Mouse (Mus musculus): ENCODE results near the gene Slc30a2.
"Not testable (repeated sequence)": the region's sequence is repeated elsewhere in the genome, so short reads cannot be mapped to it uniquely, and the experiment has no call there.

The Slc30a2 gene

DNA sequence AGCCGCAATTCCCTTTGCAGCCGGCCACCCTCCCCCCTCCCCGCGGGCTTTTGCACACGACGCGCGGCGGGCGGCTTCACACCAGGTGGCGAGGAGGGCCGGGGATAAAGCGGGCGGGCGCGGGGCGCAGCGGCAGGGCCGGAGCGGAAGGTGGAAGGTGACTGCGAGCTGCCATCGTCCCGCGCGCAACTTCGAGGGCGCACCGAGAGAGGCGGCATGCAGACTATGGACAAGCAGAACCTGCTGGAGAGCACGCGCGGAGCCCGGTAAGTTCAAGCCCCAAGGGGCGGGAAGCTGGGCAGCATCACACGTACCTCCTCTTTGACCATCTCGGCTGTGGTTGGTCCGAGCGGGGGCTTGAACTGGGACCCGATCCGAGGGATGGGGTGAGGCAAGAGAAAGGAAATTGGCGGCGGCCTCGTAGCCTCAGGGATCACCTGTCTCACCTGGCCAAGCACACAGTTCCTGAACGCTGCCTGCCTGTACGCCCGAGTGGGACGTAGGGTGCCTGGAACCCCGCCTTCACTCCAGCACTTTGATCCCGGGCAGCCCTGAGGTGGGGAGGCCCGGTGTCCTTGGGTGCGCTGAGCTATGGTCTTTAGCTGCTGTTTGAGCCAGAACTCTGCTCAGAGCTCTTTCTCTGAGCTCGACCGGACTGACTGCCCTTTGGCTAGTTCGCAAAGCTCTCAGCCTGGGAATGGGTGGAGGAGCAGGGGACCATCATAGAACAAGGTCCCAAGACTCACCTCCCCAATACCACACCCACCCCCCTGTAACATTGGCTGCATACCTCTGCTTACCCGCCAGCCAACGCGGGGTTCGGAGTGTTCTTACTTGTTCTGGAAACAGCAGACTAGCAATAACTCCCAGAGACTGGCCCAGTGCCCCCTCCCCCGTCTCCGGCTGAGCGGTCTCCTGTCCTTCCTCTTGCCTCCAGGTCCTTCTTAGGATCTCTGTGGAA lies at the start of gene Slc30a2:
Gene Slc30a2 (plus strand): TSS at position 111 of the 961 bp plus-strand sequence.
- no peak for DNase-seq

DNA sequence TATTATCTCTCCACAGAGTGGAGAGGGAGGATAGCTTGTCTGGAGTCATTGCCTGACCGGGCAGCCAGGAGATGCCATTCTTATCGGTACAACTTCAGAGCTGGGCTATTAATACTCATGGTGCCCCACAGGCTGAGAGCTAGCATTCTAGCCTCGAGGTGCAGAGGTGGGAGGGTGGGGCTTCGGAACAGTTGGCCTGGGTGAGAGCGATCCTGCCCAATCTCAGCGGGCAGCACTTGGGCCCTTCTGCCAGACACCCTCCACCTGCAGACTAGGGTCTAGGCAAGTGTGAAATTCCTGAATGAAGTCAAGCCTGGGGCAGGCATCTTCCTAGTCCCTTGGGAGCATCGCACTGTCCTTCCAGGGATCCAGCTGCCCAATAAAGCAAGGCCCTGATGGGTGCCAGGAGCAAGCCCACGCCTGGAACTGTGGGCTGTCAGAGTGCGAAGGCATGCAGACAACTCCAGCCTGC lies 49.3 kb upstream of the Slc30a2 start:
- no peak for DNase-seq

DNA sequence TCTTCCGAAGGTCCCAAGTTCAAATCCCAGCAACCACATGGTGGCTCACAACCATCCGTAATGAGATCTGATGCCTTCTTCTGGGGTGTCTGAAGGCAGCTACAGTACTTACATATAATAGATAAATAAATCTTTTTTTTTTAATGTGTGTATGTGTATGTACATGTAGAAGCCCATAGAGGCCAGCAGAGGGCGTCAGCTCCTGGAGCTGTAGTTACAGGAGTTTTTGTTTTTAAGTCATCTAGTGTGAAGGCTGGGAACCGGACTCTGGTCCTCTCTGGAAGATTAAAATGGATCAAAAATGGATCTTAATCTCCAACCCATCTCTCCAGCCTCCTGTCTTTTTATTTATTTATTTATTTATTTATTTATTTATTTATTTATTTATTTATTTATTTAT lies 46.9 kb upstream of the Slc30a2 start:
- not testable (repeated sequence) for DNase-seq

DNA sequence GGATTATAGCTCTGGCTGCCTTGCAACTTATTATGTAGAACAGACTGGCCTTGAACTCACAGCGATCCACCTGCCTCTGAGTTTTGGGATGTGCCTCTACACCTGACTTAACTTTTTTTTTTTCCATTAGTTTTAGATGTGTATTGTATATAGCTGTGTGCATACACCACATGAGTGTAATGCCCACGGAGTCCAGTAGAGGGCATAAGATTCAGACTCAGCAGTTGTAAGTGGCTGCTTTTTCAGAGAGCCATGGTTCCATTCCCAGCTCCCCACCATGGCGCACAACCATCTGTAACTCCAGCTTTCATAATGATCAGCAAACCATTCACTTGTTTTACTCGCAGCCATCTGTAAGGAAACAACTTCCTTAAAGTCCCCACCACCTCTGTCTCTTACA lies 46.5 kb upstream of the Slc30a2 start:
- no peak for DNase-seq

DNA sequence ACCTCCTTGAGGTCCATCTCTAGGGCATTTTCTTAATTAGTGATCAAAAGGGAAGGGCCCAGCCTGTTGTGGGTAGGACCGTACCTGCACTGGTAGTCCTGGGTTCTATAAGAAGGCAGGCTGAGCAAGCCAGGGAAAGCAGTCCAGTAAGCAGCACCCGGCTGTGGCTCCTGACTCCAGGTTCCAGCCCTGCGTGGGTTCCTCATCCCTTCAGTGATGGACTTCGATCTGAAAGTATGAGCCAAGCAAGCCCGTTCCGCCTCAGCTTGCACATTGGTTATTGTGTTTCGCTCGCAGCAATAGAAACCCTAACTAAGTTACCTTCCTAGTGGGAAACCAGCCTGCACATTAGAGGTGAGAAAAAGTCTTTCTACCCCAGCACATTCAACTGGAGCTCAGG lies 45.6 kb upstream of the Slc30a2 start:
- no peak for DNase-seq

DNA sequence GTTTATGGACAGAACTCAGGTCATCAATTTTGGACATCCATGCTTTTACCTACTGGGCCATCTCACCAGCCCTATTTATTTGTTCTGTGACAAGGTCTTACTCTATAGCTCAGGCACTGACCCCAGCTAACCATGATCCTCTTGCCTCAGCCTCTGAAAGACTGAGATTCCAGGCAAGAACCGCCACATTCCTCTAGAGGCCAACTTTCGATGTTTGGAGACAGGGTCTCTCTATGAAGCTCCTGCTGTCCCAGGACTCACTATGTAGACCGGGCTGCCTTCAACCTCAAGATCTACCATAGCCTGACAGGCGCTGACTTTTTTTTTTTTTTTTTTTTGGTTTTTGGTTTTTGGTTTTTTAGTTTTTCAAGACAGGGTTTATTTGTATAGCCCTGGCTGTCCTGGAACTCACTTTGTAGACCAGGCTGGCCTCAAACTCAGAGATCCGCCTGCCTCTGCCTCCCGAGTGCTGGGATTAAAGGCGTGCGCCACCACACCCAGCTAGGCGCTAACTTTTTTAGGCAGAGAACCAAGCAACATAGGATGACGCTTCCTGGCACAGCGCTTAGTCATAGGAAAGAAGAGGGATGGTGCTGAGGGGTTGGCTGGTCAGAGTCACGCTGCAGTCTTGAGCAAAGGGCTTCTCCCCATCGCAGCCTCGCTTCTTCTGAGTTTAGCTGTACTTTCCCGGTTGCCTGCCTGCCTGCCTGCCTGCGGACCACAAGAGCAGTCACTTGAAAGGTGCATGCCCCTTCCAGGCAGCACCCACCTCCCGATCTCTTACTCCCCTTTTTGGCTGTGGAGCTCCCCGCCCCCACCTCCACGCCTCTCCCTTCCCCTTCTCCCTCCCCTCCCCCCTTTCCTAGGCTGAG lies 44.1 kb upstream of the Slc30a2 start:
- DNase-seq, result no peak

DNA sequence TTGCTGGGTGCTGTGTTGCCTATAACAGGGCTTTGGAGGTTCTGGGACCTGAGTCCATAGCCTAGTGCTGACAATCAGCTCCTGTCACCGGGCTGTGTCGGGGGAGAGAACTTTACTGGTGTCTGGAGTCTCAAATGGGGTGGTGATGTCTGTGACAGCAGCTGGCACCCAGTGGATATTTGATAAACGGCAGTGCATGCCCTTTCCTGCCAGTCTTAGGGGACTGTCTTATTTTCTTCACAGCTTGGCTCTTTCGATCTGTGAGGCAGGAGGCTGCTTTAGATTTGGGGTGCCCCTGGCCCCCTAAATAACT lies 43.5 kb upstream of the Slc30a2 start:
- no peak for DNase-seq

DNA sequence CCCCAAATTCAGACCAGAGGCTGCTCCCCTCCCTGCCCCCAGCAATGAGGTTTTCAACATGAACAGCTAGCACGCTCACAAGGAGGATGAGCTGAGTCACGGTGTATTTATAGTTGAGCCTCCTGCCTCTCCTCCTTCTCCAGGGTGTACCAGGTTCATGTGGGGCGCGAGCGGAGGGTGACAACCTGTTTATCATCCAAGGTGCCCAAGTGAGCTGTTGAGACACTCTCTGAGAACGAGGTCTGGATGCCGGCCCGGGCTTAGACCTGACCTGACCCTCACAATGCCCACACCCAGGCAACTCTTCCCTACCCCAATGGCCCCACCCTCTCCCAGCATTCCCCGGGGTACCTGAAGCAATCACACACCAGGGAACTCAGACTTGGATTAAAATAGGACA lies 42.7 kb upstream of the Slc30a2 start:
- DNase-seq, result no peak

DNA sequence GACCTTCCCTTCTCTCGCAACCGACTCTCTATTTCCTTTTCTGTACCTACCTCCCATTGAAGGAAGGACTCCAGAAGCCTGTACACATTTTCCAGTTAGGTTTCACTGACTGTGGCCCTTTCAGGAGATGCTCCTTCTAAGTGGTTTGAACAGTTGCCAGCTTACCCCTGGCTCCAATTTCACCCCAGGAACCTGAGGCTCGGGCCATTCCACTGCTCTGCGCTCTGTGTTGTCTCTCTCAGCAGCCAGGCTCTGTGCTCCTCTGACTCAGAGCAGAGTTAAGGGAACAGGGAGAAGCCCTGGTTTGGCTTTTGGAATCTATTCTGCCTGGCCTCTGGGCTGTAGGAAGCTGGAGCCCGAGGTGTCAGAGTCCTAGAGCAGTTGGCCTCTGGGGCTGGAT lies 40.9 kb upstream of the Slc30a2 start:
- DNase-seq, result no peak

DNA sequence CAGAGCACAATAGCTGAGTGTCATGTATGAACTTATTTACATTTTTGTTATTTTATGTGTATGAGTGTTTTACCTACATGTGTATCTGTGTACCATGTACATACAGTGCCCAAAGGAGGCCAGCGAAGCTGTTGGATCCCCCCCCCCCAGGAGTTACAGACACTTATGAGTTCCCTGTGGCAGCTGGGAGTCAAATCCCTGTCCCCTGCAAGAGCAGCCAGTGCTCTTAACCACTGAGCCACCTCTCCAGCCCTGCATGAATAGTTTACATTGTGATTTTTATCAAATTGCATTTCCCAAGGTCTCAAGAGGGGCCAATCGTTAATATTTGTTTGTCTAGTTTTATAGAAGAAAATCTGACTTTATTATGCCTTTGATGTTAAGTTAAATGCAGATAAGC lies 36.0 kb upstream of the Slc30a2 start:
- no peak for DNase-seq

DNA sequence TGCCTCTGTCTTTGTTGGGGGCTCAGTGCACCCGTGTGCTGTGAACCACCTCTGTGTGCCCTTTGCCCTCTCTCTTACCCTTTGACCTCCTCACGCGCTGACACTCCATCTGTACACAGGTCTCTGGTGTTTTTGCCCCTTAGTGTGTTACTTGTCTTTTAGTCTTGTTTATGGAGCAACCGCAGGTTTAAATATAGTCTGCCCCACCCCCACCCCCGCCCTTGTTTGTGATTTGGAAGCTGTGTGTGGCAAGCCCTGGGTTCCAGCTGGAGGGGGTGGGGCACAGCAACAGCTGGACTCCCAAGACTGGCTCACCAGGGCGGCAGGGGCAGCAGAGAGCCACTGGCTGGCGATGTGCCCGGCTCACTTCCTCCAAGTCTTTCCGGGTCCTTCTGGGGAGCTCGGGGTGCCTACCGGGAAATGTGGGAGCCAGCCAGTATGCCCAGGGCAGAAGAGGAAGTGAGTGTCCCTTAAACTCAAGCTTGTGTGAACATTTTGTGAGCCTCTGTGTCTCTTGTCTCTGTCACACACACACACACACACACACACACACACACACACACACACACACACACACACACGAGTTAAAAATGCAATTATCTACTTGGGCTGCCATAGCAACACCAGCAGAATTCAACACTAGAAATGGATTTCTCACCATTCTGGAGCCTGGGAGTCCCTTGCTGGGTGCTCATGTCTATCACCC lies 35.5 kb upstream of the Slc30a2 start:
- peak; percentile 31 to 33 for DNase-seq

DNA sequence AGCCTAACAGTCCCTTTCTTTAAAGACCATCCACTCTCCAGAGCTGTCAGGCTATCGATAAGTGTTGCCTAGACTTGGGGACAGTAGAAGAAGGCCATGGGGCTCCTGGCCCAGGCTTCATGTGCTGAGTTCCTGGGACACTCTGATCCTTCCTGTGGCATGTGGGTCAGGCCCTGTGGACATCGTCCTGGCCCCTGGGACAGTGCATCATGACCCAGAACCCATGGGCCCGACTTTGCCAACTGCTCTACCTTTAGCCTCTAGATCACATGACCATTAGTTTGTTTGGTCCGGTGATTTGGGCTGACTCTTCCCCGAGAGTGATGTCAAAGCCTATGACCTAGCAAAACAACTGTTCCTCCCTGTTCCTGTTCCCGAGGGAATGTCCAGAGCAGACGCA lies 32.9 kb upstream of the Slc30a2 start:
- DNase-seq, result no peak

DNA sequence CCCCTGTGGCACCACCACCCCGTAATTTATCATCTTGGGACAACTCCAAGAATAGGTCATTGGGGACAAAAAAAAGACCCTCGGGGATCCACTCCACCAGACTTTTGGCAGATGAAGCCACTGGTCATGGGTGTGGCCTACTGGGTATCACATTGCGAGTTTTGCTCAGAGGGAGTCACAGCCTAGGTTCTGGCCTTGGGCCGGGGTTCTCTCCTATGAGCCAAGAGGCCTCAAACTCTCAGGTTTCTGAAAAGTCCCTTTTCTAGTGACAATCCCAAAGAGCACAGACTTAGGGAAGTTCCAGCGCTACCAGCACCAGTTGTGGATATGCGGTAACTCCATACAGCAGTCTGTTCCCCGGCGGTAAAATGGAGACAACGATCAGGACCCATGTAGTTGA lies 32.3 kb upstream of the Slc30a2 start:
- no peak for DNase-seq

DNA sequence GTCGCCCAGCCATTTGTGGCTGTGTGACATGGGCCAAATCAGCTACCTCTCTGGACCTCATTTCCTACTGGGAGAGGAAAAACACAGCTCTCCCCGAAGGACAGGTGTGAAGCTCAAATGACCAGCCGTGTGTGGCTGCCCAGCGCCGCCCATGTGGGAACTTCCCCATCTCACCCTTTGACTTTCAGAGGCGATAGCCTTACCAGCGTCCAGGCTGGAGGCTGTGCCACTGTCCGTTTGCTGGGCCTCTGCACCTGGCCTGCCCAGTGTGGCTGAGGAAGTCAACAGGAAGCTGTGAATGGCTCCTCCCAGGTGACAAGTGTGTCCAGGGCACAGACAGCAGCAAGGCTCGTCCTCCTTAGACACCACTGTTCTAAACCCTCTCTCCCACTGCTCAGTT lies 31.2 kb upstream of the Slc30a2 start:
- DNase-seq, result no peak

DNA sequence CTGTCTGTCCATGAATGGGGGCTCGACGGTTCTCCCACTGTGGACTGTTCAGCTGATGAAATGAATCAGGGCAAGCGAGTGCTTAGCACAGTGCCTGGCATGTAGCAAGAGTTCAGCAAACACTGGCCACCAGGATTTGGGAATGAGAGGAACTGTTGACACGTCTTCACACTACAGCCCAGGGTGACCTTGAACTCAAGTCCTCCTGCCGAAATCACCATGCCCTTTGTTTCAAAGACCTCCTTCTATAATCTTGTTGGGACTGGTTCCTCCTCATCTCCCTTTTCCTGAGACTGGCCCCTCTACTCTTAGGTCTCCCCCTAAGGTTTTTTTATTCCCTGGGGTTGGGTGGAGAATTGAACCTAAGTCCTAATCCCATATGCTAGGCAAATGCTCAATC lies 30.6 kb upstream of the Slc30a2 start:
- DNase-seq, result no peak

DNA sequence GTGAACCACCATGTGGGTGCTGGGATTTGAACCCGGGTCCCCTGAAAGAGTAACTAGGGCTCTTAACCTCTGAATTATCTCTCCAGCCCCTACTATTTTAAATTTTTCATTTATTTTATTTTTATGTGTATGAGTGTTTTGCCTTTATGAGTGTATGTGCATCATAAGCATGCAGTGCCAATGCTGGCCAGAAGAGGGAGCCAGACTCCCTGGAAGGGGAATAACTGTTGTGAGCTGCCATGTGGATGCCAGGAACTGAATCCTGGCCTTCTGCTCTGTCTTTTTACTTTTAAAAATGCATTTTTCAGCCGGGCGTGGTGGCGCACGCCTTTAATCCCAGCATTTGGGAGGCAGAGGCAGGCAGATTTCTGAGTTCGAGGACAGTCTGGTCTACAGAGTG lies 30.1 kb upstream of the Slc30a2 start:
- peak; percentile 51 to 54 for DNase-seq

DNA sequence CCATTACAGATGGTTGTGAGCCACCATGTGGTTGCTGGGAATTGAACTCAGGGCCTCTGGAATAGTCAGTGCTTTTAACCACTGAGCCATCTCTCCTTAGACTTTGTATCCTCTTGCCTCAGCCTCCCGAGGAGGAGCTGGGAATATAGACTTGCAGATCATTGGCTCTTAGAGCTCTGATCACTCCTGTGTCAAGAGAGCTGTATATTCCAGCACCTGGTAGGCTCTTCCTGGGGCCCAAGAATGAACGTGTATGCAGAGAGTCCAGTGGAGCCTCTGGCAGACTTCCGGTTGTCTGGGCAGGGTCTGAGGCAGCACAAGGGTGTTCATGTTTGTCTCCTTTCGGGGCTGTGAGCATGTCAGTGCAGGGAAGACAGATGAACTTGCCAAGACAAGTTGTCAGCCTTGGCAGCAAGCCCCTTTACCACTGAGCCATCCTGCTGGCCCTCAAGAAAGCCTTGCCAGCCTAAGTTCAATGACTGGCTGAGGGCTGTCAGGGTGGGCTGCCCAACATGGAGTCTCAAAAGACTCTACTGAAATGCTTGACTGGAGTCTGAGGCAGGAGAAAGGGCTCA lies 28.8 kb upstream of the Slc30a2 start:
- no peak for DNase-seq

DNA sequence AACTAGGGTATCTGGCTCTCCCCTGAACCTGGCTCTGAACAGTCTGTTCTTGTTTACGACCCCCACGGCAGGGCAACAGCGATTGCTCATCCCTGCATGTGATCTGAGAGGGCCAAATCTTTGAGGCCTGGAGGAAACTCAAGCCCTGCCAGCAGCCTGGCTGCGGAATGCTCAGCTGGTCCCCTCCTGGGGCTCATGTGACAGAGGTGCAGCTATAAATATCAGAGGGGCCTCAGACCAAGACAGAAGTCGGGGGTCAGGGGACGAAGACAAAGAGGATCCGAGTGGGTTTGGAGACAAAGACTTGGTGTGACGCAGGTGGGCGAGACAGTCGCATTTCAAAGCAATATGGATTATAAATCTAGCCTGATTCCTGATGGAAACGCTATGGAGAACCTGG lies 28.1 kb upstream of the Slc30a2 start, which contains the start of gene Trim63:
Gene Trim63 (plus strand): TSS at position 245 of the 400 bp plus-strand sequence.
- no peak for DNase-seq

DNA sequence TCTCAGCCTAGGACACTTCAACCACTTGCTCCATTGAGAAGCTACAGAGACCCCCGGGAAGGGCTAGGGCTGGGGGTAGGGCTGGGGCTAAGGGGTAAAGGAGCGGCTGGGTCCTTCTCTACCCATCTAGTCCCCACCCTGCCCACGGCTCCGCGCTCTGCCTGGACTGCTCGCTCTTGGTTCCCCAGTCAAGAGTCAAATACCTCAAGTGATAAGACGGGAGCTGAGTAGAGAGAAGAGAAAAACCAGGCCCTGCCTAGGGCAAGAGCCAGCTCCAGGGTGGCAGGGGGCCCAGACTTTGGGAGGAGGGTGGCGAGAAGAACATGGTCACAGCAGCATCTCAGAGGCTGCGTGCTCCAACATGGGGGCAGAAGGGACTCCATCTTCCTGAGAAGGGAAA lies 27.5 kb upstream of the Slc30a2 start:
- no peak for DNase-seq

DNA sequence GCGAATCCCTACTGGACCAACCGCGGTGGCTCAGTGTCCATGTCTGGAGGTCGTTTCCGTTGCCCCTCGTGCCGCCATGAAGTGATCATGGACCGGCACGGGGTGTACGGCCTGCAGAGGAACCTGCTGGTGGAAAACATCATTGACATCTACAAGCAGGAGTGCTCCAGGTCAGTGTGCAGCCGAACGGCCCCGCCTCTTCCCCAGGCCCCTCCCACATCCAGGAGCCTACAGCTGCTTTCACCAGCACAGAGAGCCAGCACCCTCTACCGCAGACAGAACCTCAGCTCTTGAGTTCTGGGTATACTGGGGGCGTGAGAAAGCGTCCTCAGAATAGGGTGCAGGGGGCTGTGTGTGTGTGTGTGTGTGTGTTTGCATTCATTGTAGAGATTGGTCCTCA lies 26.6 kb upstream of the Slc30a2 start:
- no peak for DNase-seq

DNA sequence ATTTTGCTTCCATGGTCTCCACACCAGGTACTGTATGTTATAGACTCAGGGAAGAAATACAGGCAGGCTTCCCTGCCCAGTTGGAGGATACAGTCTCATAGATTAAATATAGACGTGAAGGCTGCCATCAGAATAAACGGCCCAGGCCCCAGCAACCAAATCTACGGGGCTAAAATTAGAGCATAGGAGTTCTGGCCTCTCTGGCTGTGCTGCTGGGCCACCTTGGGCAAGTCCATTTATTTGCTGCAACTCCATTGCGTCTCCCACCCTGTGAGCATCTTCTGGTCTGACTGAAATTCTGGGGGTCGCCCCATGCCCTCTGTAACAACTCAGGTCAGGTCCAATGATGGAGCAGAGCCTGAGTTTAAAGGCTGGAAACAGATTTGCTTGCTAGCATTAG lies 23.9 kb upstream of the Slc30a2 start:
- no peak for DNase-seq

DNA sequence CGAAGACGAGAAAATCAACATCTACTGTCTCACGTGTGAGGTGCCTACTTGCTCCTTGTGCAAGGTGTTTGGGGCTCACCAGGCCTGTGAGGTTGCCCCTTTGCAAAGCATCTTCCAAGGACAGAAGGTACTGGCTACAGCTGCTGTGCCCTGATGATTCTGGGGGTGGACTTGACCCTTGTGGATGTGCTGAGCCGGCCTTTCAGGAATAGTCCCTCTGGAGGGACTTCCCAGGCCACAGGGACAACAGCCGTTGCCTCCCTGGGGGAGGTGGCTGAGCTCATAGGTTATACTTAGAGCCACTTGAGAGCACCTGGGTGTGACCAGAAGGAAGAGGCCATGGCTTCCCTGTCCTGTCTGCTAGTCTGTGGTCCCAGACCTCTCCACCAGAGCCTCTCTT lies 23.3 kb upstream of the Slc30a2 start:
- DNase-seq, result no peak

DNA sequence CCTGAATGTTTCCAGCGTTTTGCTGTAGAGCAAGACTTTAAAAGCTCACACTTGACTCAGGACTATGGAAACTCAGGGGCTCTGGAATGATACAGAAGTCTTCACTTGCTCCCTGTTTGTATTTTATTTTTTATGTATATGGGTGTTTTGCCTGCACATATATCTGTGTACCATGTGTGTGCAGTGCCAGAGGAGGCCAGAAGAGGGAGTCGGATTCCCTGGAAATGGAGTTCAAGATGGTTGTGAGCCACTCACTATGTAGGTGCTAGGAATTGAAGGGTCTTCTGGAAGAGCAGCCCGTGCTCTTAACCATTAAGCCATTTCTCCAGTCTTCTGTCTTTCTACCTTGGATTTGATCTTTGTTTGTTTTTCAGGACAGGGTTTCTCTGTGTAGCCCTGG lies 21.5 kb upstream of the Slc30a2 start:
- no peak for DNase-seq

All from B cell, adult 2 months (primary cell).